Mouse (Mus musculus) heart, postnatal 36 days (tissue): Measurements from ENCODE around the gene Nf1. TPM values are rescaled to one million over a fixed set of nuclear protein-coding genes. Genes with fewer than 3 reads are reported as not detected.
A peak's percentile ranks its signal among the peaks of the same experiment; 100 is the strongest.
"Not testable (repeated sequence)": the region's sequence is repeated elsewhere in the genome, so short reads cannot be mapped to it uniquely, and the experiment has no call there.

Source experiments
- DNase-seq, 2 experiments: peaks; one replicate each; pipeline ENCODE4 v3.0.0; 2021 to 2022
- intact Hi-C: fragments of 180-260 bp; cut with DNase I; formaldehyde crosslinking; loops from one replicate; pipeline ENCODE4 v1.15.1; 2025
- total RNA-seq, 2 experiments: library from RNA; stranded (reverse); gene quantifications; 2 replicates each; pipeline ENCODE4 v1.2.3; 2021

Gene Nf1
- total RNA-seq, result 10 to 100 TPM; 28.4 to 33.8 TPM

DNA sequence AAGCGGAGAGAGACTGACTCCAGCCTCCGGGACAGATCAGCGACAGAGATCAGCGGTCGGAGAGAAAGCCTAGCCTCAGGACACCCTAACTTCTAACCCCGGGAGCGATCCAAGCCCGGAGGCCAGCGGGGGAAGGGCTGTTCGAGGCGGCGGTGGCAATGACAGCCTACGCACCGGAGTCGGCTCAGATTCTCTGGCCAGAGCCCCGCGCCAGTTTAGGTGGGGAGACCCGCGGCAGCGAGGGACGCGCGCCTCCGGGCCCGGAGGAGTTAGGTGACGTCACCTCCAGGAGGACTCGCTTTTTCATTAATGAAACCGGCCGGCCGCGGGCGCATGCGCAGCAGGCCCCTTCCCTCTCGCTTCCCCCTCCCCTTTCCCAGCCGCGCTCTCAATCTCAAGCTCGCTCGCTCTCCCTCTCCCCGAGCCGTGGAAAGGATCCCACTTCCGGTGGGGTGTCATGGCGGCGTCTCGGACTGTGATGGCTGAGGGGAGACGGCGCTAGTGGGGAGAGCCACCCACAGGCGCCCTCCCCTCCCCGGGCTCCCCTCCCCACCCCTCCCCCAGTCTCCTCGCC is at the start of gene Nf1:
Gene Nf1 (plus strand): TSS at position 460 of the 574 bp plus-strand sequence.
- intact Hi-C loops, result no loop called here
- peak; percentile 93 to 96 for DNase-seq

DNA sequence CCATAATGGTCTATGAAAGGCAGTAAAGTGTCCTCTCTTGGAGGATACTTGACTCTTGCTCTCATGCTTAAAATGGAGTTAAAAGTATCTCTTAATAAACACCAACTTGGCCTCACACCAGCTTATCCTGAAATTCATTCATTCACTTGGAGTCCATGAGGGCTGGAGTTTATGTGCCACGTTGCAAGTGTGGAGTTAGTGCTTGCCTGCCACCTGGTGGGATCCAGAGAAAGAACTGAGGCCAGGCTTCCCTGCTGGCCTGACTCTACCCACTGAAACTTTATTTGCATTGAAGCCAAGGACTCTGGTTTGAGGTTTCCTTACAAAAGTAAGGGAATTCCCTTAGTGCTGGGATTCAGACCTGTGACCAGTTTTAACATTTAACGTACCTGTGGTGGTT is 49.0 kb upstream of the Nf1 start:
- intact Hi-C loops, result loop anchor here (1.0 to 10.0 kb wide), 4 partner anchors 38 to 436 kb away; no protein-coding TSS in a partner anchor
- DNase-seq, result peak in 1 of 2 experiments; percentile 41

DNA sequence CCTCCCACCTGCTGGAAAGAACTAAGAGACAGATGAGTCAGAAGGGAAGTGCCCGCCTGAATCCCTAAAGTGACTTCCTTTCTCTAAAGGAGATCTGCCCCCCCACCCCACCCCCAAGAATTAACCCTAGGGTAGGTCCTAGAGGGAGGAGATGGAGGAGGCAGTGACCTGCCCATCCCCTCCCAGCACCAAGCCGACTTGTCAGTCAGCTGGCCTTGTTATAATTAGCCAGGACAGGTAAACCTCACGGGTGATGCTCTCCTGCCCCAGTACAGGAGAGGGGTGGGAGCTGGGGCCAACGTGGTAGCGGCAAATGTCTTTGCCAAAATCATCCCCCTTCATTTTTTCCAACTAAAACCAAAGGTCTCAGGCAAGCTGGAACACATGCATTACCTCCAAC is 47.8 kb upstream of the Nf1 start:
- intact Hi-C loops, result loop anchor here (2.0 to 10.0 kb wide), 3 partner anchors 39 to 437 kb away; no protein-coding TSS in a partner anchor
- DNase-seq, result no peak

DNA sequence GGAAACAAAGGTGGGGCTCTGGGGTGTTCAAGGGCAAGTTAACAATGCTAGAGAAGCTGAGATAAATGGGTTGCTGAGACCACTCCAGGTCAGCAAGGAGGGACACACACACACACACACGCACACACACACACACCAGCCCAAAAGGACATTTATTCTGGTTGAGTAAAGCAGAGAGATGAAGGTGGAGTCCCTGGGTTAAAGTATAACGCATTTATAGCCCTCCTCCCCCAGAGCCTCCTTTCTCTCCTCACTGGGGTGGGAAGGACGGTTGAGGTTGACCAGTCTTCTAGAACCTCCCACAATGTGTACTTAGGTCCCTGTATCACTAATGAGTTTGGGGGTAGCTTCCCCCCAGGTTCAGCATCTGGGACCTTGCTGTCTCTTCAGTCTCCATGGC is 47.4 kb upstream of the Nf1 start:
- intact Hi-C loops, result loop anchor here (5.0 to 10.0 kb wide), 2 partner anchors 275 to 437 kb away; no protein-coding TSS in a partner anchor
- DNase-seq, result no peak

DNA sequence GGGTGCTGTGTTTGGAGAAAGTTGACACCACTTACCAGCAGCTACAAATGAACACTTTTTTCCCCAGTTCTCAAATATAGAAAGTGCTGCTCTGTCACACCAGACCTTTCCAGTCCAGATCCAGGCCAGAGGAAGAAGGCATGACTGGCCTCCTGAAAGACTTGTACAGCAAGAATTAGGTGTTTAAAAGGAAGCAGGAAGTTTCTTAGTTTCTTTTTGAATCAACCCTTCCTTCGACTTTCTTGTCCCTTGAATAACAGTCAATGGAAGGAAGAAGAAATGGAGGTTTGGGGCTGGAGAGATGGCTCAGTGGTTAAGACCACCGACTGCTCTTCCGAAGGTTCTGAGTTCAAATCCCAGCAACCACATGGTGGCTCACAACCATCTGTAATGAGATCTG is 46.5 kb upstream of the Nf1 start:
- intact Hi-C loops, result loop anchor here (5.0 to 10.0 kb wide), 2 partner anchors 276 to 438 kb away; no protein-coding TSS in a partner anchor
- DNase-seq, result no peak

DNA sequence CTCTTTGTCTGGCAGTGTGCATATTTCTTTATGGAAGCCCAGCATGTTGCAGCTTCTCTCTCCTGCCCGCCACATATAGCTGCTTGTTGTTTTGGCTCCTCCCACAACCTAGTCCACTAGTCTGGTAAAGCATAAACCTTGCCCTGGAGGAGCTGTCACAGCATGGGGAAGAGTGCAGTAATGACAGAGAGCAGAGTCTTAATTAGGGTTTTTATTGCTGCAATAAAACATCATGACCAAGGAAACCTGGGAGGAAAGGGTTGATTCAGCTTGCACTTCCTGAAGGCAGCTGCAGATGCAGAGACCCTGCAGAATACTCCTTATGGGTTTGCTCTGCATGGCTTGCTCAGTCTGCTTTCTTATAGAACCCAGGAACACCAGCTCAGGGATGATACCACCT is 45.5 kb upstream of the Nf1 start:
- intact Hi-C loops, result loop anchor here (5.0 to 10.0 kb wide), 2 partner anchors 277 to 439 kb away; no protein-coding TSS in a partner anchor
- no peak for DNase-seq

DNA sequence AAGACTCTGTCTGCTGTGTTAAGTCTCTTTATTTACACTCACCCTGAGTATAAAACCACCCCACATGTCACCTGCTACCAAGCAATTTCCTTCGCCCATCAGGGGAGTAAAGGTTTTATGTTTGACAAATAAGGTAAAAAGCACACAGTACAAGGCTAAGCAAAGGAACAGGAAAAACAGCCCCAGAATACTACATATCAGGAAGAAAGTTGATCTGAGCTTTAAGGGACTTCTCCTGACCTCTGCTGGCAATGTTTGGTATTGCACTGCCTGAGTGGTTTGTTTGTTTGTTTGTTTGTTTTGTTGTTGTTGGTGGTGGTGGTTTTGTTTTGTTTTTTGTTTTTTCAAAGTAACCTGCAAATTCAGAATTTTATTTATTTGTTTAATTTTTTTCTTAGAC is 43.3 kb upstream of the Nf1 start:
- intact Hi-C loops, result loop anchor here (1.0 to 10.0 kb wide), 4 partner anchors 72 to 441 kb away; no protein-coding TSS in a partner anchor
- peak; percentile 64 to 74 for DNase-seq

DNA sequence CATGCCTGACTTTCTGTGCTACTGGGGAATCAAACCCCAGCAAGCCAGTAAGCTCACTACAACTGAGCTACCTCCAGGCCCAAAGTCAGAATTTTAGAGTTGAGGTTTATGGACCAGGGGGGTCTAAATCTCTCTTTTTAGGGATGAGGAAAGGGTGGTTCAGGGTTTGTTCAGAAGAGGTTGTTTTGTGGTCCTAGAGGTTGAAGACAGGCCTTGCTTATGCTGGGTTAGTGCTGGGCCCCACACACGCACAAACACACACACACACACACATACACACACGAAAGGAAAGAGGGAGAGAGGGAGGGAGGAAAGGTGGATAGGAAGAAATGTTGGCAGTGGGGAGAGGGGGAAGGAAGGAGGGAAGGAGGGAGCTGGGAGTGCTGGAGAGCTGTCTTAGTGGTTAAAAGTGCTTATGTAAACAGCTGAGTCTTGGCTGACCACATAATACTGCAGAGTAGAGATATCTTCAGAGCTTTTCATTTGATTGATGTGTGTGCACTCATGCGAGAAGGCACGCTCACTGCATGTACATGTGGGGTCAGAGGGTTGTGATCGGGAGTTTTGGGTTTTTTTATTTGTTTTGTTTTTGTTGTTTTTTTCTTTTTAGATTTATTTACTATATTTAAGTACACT is 42.5 kb upstream of the Nf1 start, which contains the start of gene Gm9964:
Gene Gm9964 (minus strand): TSS at position 51 of the 636 bp plus-strand sequence.
- DNase-seq, result no peak
- intact Hi-C loops, result loop anchor here (1.0 to 10.0 kb wide), 5 partner anchors 73 to 442 kb away; no protein-coding TSS in a partner anchor

DNA sequence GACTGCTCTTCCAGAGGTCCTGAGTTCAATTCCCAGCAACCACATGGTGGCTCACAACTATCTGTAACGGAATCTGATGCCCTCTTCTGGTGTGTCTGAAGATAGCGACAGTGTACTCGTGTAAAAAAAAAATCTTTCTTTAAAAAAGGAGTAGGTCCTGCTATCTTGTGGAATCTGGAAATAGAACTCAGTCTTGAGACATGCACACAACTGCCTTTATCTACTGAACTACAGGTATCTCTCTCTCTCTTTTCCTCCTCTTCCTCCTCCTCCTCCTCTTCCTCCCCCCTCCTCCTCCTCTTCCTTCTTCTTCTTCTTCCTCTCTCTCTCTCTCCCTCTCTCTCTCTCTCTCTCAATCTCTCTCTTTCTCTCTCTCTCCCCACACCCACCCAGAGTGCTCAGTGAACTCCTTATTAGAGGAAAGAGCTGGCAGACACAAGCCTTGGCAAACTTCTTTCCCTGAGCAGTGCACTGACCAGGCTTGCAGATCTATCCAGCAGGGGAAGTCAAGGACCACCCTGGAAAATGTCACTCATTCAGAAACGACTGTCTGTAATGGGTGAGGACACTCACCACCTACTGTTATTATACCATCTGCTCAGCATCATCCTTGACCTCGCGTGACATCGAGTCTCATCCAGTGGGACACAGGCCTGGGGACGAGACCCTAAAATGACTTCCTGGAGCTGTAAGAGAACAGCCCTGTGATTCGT is 39.6 kb upstream of the Nf1 start:
- intact Hi-C loops, result loop anchor here (5.0 to 10.0 kb wide), 2 partner anchors 333 to 445 kb away; no protein-coding TSS in a partner anchor
- no peak for DNase-seq

DNA sequence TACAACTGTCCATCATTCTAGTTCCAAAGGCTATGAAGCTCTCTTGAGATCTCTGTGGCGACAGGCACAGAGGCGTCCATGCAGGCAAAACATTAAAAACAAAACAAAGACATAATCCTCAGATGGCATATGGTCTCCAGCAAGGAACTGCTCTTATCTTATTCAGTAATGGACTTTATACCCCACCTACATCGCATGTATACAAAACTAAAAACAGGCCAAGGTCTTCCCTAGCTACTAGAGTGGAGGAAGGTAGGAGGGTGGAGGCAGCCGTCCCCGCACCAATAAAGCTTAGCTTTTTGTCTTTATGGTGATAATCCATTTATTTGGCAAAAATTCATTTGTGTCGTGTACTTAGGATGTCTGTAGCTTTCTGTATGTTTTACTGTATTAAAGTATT is 36.4 kb upstream of the Nf1 start:
- no peak for DNase-seq
- intact Hi-C loops, result no loop called here

DNA sequence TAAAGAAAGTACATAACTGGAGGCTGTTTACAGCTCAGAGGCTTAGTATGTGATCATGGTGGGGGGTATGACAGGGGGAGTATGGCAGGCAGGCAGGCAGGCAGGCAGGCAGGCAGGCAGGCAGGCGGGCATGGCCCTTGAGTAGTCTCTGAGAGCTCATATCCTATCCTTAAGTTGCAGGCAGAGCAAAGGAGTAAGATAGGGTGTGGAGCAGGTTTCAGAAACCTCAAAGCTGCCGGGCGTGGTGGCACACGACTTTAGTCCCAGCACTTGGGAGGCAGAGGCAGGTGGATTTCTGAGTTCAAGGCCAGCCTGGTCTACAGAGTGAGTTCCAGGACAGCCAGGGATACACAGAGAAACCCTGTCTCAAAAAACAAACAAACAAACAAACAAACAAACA is 35.2 kb upstream of the Nf1 start:
- DNase-seq, intact Hi-C loops: not testable (repeated sequence)

DNA sequence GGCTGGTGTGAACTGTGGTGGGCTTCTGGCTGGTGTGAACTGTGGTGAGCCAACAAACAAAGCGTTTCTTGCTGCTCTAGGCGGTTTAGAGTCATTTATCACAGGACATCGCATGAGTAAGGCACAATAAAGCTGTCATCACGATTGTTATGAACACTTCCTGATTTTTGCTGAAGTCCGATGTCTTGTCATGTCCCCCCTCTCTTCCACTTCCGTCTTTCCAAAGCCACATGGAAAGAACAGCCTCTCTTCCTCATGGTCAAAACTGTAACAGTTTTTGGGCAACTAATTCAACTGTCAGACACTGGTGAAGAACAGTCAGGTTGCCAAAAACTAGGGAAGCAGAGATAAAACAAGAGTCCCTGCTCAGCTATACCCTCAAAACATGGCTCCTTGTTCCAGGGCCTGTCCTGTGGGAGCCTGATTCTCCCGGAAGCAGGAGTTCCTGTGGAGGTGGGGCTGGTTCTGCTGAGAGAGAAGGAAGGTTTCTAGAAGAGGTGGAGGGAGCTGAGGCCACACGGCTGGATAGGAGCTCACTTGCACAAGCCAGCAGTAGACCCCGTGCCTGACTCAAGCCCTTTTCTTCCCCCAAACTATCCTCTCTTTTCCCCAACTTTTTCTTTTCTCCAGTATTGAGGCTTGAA is 33.7 kb upstream of the Nf1 start:
- no peak for DNase-seq
- intact Hi-C loops, result no loop called here

DNA sequence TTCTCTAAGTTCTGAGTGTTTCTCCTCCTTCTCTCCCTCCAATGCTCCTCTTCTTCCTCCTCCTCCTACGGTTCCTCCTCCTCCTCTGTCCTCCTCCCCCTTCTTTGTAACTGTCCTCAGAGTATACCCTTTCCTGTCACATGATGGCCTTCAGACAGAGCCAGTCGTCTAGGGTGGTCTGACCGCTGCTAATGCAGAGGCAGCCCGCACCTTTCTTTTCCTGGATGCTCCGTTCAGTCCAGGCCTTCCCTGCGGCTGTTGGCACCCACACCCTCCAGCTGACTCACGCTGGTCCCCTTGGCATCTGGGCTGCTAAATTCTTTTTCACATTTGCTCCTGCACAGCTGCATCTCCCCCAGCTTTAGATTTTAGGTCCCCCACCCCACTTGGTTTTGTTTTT is 33.0 kb upstream of the Nf1 start:
- peak in 1 of 2 experiments; percentile 29 for DNase-seq

DNA sequence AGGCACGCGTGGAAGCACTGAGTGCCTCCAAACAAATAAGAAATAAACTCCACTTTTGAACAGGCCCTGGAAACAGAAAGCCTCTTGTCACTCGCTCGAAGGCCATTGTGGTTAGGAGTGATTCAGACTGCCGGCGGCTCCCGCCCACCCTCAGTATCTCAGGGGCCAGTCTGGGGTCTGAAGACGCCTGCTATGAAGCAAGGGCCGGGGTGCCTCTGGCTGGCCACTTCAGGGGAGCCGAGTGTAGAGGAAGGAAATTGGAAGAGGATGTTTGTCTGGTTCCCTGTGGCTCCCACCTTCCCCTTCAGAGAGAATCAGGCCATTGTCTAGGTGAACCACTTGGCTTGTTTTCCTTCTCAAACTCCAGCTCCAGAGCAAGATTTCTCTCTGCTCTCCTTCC is 32.5 kb upstream of the Nf1 start:
- intact Hi-C loops, result loop anchor here (1.0 kb wide), 1 partner anchor 17 kb away; no protein-coding TSS in a partner anchor

More for the DNA sequence above, 33.0 kb upstream of the Nf1 start:
- intact Hi-C loops, result no loop called here

DNA sequence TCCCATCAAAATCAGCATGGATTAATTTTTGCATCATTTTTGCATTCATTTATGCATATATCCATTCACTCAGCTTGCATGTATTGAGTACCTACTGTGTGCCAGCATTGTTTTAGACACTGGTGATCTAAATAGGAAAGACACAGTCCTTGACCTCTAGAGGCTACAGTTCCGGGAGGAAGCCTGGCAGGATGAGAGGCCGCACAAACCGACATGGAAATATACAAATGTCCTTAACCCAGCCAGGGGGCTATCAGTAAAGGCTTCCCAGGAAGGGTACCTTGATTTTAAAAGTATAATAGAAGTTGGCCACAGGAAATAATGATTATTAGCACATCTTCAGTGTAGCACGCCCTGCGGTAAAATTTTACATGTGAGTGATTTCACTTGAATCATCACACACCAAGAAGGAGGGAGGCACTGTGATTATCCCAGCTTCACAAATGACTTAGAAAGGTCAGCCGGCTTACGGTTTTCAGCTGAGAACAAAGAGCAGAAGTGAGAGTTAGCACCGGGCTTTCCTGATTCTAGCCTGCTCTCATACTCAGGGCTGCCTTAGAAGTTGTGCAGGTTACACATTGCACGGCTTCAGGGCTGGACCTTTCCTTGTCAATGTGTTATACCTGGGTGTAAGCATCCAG is 31.8 kb upstream of the Nf1 start:
- intact Hi-C loops, result loop anchor here (1.0 kb wide), 1 partner anchor 17 kb away; no protein-coding TSS in a partner anchor

More for the DNA sequence above, 32.5 kb upstream of the Nf1 start:
- DNase-seq, result peak in 1 of 2 experiments; percentile 52

DNA sequence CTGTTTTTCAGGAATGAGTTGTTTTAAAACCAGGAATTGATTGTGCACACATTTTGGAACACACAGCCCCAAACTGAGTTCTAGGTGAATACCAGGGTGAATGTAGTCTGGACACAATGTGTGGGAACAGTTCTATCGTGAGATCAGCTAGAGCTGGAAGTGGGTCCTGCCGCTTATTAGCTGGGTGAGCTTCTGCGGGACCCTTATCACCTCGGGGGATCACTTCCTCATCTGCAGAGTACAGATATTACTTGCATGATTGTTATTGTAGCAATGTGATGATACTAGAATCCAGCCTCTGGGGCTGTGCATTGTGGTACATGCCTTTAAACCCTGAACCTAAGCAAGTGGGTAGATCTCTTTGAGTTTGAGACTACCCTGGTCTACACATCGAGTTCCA is 29.0 kb upstream of the Nf1 start:
- no peak for DNase-seq
- intact Hi-C loops, result no loop called here

More for the DNA sequence above, 31.8 kb upstream of the Nf1 start:
- DNase-seq, result no peak

DNA sequence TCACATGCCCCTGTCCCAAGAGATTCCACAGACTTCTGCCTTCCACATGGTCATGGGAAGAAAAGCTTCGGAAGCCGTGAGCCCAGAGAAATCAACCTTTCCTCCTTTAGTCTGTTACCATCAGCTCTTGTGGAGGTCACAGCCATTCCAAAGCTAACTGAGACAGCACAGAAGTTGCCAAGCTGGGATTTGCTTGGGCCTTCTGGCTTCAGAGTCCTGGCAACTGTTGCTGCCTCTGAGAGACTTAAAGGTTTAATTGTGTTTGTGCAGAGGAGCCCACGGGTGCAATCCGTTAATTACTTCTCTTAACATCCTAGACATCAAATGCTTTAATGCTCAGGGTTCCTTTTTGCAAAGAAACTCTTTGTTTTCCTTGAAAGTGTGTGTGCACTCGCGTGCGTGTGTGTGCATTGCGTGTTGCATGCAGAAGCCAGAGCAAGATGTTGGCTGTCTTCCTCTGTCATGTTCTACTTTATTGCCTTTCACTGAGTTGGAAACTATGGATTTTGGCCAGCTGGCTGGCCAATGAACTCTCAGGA is 22.6 kb upstream of the Nf1 start:
- DNase-seq, result no peak
- intact Hi-C loops, result no loop called here

DNA sequence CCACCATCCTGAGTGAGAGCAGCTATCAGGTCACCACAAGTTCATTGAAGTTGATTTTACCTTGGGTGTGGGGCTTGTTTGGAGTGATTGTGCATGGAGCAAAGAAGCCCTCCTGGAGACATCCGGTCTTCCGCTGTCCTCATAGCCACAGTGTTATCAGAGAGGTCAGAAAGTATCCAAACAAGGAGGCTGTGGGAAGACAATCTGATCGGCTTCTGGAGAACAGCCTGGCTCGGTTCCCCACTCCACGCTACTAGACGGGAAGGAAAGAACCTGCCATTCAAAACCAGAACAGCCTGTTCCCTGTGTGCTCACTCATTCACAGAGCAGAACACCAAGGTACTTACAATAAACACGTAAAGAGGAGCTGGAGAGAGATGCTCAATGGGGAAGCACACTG is 19.7 kb upstream of the Nf1 start:
- peak in 1 of 2 experiments; percentile 14 for DNase-seq
- intact Hi-C loops, result no loop called here

DNA sequence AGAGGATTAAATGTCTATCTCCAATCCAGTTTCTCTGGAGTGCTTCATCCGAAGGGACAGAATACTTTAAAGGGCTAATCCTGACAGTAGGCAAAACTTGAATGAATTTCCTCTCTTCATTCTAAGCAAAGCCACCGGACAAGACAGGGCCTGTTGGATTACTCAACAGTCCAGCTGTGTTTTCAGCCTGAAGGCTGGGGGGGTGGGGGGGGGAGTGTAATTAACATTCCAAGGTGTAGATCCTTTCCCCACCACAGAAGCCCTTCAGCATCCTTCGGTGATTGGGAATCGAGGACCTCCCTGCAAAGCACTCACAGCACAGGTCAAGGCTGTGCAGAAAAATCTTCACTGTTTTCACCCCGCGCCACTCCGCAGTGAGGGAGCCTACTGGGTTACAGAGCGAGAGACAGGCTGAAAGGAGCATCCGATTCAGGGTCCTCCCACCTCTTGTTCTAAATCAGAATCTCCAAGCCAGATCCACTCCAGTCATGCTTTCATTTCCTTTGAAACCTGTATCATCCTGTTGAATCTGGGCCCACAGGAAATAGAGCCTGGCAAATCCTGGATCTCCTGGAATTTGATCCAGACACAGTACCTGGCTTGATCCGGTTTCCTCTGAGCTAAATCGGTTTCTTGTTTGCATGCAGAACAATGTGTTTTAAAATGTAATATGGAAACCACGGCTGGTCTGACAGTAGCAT is 15.4 kb upstream of the Nf1 start:
- DNase-seq, result no peak
- intact Hi-C loops, result loop anchor here (1.0 kb wide), 1 partner anchor 17 kb away; no protein-coding TSS in a partner anchor
